Mouse (Mus musculus): Measurements from ENCODE around the gene Reep6. TPM values are rescaled to one million over a fixed set of nuclear protein-coding genes. Genes with fewer than 3 reads are reported as not detected.
"Not testable (repeated sequence)": the region's sequence is repeated elsewhere in the genome, so short reads cannot be mapped to it uniquely, and the experiment has no call there.

Reep6 gene
- polyA plus RNA-seq, 1 experiment from 2014 or later, result 11.7 TPM

DNA sequence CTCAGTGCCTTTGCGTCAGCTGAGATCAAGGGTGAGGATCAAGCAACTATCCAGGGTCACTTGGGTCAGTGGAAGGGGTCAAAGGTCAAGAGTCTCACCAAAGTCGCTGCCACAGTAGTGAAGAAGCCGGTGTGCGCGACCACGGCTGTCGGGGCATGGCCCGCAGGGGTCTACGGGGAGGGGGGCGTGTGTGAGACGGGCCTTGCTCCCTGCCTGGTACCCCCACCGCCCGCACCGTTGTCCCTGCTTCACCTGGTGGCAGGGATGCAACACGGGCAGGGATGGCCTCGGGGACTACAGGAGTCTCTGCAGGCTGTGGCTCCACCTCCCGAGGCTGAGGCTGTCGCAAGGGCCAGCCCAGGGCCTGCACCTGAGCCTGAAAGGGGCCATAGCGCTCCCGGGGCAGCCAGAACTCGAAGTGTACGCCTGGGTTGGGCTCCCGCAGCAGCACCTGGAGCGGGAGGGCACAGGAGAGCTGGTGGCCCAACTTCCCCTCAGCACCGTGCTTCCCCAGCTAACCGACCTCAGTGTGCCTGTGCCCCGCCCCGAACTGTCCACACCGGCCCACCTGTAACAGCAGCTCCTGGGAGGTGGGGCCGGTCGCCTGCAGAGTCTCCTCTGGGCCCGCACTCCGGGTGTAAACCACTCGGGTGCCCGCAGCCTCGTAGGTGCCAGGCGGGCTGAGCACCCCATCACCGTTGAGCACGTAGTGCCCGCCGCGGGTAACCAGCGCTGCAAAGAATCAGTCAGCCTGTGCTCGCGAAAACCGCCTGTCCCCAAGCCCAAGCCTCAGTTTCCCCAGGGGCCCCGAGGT, 11.9 kb downstream of the Reep6 start:
- Histone ChIP-seq H3K27me3 (ENCODE audit: insufficient read depth, low read length) (peaks cover 32% of the 10 kb centered on the region), H3K36me3 (ENCODE audit: insufficient read depth, low read length) (no peaks in the 10 kb centered on the region), H3K9ac (ENCODE audit: low read depth, low read length) (no peak overlapping the region), H3K4me1 (replicated peaks; ENCODE audit: insufficient read depth, low read length) (peaks cover 21% of the 10 kb centered on the region), H3K27ac (no peak overlapping the region), H3K9me3 (replicated peaks; ENCODE audit: low read length) (no peaks in the 10 kb centered on the region), H3K4me3 (replicated peaks; ENCODE audit: low read depth, low read length) (peak overlapping the region; percentile 21; the same call in 1 of the 2 replicates), H3K4me2 (ENCODE audit: low read length) (peak overlapping the region; percentile 49)
- WGBS, result 3% methylated on average over 47 of the region's 47 CpGs
- no peak for TF ChIP-seq CTCF (IDR thresholded peaks at IDR 0.05; ENCODE audit: low read depth)
- ATAC-seq (replicated peaks; ENCODE audit: low FRiP score, low read depth) (no peak), DNase-seq (ENCODE audit: low spot score) (no peak)

DNA sequence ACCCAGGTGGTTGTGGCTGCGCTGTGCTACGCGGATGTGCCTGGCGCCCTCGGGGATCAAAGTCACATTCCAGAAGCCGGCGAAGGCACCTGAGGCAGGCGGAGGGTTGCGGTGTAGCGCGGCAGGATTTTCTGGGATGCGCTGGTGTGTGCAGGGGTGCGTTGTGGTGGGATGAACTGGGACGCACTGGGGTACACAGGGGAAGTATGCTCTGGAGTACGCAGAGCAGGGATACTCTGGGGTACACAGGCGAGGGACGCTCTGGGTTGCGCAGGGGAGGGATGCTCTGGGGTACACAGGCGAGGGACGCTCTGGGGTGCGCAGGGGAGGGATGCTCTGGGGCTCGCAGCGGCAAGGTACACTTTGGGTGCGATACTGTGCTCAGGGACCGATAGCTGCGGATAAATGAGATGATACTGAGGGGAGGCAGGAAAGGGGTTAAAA, 12.6 kb downstream of the Reep6 start:
- Histone ChIP-seq H3K9ac (ENCODE audit: low read depth, low read length) (no peak overlapping the region), H3K4me1 (replicated peaks; ENCODE audit: insufficient read depth, low read length) (peaks cover 21% of the 10 kb centered on the region), H3K27me3 (ENCODE audit: insufficient read depth, low read length) (peaks cover 34% of the 10 kb centered on the region), H3K9me3 (replicated peaks; ENCODE audit: low read length) (no peaks in the 10 kb centered on the region), H3K4me2 (ENCODE audit: low read length) (peak overlapping the region; percentile 49), H3K36me3 (ENCODE audit: insufficient read depth, low read length) (no peaks in the 10 kb centered on the region), H3K4me3 (replicated peaks; ENCODE audit: low read depth, low read length) (peak overlapping the region; percentile 21; the same call in 1 of the 2 replicates), H3K27ac (no peak overlapping the region)
- ATAC-seq (replicated peaks; ENCODE audit: low FRiP score, low read depth) (peak; percentile 8), DNase-seq (ENCODE audit: low spot score) (no peak)
- no peak for TF ChIP-seq CTCF (IDR thresholded peaks at IDR 0.05; ENCODE audit: low read depth)
- WGBS, result 6% methylated on average over 26 of the region's 26 CpGs

DNA sequence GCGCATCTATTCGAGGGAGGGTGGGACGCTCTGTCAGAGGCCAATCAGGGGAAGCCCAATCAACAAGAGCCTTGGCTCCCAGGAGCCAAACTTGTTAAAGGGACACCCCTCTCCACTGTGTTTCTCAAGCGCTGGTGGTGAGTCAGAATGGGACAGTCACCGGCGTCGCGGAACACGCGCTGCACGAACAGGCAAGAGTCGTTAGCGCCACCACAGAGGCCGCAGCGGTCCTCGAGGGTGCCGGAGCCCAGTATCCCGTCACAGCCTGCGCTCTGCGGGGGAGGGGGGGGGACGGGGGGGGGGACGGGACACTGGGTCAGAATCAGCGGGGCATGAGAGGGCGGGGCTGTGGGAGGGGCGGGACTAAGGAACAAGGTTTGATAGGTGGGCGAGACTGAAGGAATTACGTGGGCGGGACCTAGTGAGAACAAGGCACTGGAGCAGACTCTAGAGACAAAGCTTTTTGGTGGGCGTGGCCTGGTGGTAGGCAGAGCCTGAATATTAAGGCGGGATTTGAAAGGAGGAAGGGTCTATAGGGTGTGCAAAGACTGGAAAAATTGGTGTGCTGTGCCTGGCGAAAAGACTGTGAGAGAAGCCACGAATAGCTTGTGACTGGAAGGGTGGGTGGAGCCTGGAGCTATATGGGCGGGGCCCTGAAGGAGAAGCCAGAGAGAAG, 13.1 kb downstream of the Reep6 start:
- peak; percentile 53 for ATAC-seq (replicated peaks; ENCODE audit: low FRiP score, low read depth)
- peaks cover 38% of the 10 kb centered on the region for H3K27me3 ChIP-seq (ENCODE audit: insufficient read depth, low read length)
- H3K9me3 ChIP-seq (replicated peaks; ENCODE audit: low read length), result no peaks in the 10 kb centered on the region
- no peak overlapping the region for H3K9ac ChIP-seq (ENCODE audit: low read depth, low read length)
- peaks cover 24% of the 10 kb centered on the region for H3K4me1 ChIP-seq (replicated peaks; ENCODE audit: insufficient read depth, low read length)
- peak overlapping the region; percentile 21; the same call in 1 of the 2 replicates for H3K4me3 ChIP-seq (replicated peaks; ENCODE audit: low read depth, low read length)
- no peaks in the 10 kb centered on the region for H3K36me3 ChIP-seq (ENCODE audit: insufficient read depth, low read length)
- under 1% methylated on average over 32 of the region's 33 CpGs for WGBS
- peak; percentile 94 for DNase-seq (ENCODE audit: low spot score)
- H3K4me2 ChIP-seq (ENCODE audit: low read length), result peak overlapping the region; percentile 49
- H3K27ac ChIP-seq, result no peak overlapping the region
- no peak for TF ChIP-seq CTCF (IDR thresholded peaks at IDR 0.05; ENCODE audit: low read depth)

DNA sequence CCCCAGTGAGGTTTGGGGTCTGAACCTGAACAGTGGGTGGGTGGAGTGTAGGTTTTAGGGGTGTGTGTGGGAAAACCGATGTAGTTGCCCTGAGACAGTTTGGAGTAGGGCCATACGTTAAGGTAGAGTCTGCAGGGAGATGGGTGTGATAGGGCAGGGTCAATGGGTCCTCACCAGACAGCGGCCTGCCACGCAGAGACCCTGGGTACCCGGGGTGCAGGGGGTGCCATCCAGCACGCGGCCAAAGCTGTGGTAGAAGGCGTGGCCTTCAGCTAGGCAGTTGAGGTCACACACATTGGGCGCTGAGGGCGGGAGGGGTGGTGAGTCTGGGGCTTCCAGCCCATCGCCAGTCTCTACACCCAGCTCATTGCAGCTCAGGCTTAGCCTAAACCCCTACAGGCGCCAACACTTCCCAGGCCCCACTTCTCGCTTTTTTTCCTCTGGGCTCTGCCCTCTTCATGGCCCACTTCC, 13.7 kb downstream of the Reep6 start:
- peaks cover 28% of the 10 kb centered on the region for H3K4me1 ChIP-seq (replicated peaks; ENCODE audit: insufficient read depth, low read length)
- no peak overlapping the region for H3K9ac ChIP-seq (ENCODE audit: low read depth, low read length)
- no peak overlapping the region for H3K27ac ChIP-seq
- ATAC-seq (replicated peaks; ENCODE audit: low FRiP score, low read depth) (peak; percentile 1; the same call in 1 of the 2 replicates), DNase-seq (ENCODE audit: low spot score) (no peak)
- WGBS, result 35% methylated on average over 13 of the region's 13 CpGs
- H3K4me3 ChIP-seq (replicated peaks; ENCODE audit: low read depth, low read length), result 0 out of 2 replicates have a peak overlapping the region, but pooled peaks have one; percentile 21
- peaks cover 44% of the 10 kb centered on the region for H3K27me3 ChIP-seq (ENCODE audit: insufficient read depth, low read length)
- TF ChIP-seq CTCF (IDR thresholded peaks at IDR 0.05; ENCODE audit: low read depth), result no peak
- H3K36me3 ChIP-seq (ENCODE audit: insufficient read depth, low read length), result no peaks in the 10 kb centered on the region
- peak overlapping the region; percentile 49 for H3K4me2 ChIP-seq (ENCODE audit: low read length)
- H3K9me3 ChIP-seq (replicated peaks; ENCODE audit: low read length), result no peaks in the 10 kb centered on the region

DNA sequence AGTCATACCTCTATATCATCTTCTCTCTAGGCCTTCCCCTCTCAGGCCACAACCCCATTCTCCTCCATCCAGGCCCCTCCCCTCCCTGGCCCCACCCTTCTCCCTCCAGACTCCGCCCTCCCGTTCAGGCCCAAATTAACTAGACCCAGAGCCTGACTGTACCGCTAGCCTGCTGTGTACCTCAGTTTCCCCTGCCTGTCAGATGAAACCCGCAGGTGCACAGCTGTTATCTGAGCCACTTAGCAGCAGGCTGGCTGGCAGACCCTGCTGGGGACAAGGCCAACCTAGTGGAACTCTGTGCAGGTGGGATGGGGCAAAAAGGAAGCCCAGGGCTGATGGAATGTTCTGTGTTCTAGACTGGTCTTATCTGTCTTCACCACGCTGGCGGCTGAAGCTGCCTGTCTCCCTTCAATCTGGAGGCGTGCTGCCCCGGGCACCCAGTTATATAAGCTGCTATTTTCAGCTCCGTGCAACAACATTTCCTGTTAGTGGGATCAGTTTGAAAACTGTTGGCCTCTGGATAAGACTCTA, 14.4 kb downstream of the Reep6 start:
- peaks cover 28% of the 10 kb centered on the region for H3K4me1 ChIP-seq (replicated peaks; ENCODE audit: insufficient read depth, low read length)
- H3K4me3 ChIP-seq (replicated peaks; ENCODE audit: low read depth, low read length), result no peak overlapping the region
- H3K4me2 ChIP-seq (ENCODE audit: low read length), result no peak overlapping the region
- no peak overlapping the region for H3K9ac ChIP-seq (ENCODE audit: low read depth, low read length)
- WGBS, result 50% methylated on average over 9 of the region's 9 CpGs
- ATAC-seq (replicated peaks; ENCODE audit: low FRiP score, low read depth), result no peak
- DNase-seq (ENCODE audit: low spot score), result no peak
- peaks cover 51% of the 10 kb centered on the region for H3K27me3 ChIP-seq (ENCODE audit: insufficient read depth, low read length)
- H3K36me3 ChIP-seq (ENCODE audit: insufficient read depth, low read length), result no peaks in the 10 kb centered on the region
- no peak for TF ChIP-seq CTCF (IDR thresholded peaks at IDR 0.05; ENCODE audit: low read depth)
- no peak overlapping the region for H3K27ac ChIP-seq
- H3K9me3 ChIP-seq (replicated peaks; ENCODE audit: low read length), result no peaks in the 10 kb centered on the region

DNA sequence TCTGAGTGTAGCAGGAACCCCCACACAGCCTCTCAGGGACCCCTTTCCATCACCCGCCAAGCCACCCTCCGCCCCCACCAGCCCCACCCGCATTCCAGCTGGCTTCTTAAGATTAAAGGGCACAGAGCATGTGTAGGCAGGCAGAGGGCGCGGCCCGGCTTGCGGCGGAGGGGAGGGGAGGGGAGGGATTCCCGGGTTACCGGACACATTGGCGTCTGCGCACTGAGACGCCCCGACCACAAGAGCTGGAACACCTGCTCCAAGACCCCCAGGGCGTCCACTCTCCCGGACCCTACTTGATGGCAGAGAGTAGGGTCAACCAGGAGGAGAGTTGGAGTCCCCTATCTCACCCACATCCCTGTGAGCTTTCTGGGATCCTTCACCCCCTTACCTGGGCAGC, 15.4 kb downstream of the Reep6 start:
- Histone ChIP-seq H3K9ac (ENCODE audit: low read depth, low read length) (no peak overlapping the region), H3K9me3 (replicated peaks; ENCODE audit: low read length) (no peaks in the 10 kb centered on the region), H3K4me2 (ENCODE audit: low read length) (peak overlapping the region; percentile 8; the same call in 1 of the 2 replicates), H3K4me3 (replicated peaks; ENCODE audit: low read depth, low read length) (no peak overlapping the region), H3K36me3 (ENCODE audit: insufficient read depth, low read length) (no peaks in the 10 kb centered on the region), H3K4me1 (replicated peaks; ENCODE audit: insufficient read depth, low read length) (peaks cover 28% of the 10 kb centered on the region), H3K27ac (no peak overlapping the region), H3K27me3 (ENCODE audit: insufficient read depth, low read length) (peaks cover 50% of the 10 kb centered on the region)
- ATAC-seq (replicated peaks; ENCODE audit: low FRiP score, low read depth) (no peak), DNase-seq (ENCODE audit: low spot score) (no peak)
- 2% methylated on average over 16 of the region's 16 CpGs for WGBS
- TF ChIP-seq CTCF (IDR thresholded peaks at IDR 0.05; ENCODE audit: low read depth), result no peak

DNA sequence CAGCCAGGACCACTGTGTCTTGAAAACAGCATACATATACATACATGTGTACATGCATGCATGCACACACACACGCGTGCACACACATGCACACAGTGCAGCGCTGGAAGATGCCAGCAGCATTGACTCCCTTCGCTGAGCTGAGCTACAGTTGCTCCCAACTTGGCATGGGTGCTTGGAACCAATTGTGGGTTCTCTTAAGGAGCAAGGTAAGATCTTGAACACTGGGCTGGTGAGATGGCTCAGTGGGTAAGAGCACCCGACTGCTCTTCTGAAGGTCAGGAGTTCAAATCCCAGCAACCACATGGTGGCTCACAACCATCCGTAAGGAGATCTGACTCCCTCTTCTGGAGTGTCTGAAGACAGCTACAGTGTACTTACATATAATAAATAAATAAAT, 16.2 kb downstream of the Reep6 start:
- not testable (repeated sequence) for H3K4me2 ChIP-seq (ENCODE audit: low read length); DNase-seq (ENCODE audit: low spot score); H3K27ac ChIP-seq; H3K9me3 ChIP-seq (replicated peaks; ENCODE audit: low read length); H3K36me3 ChIP-seq (ENCODE audit: insufficient read depth, low read length); H3K9ac ChIP-seq (ENCODE audit: low read depth, low read length); ATAC-seq (replicated peaks; ENCODE audit: low FRiP score, low read depth); H3K4me3 ChIP-seq (replicated peaks; ENCODE audit: low read depth, low read length)
- 80% methylated on average over 5 of the region's 6 CpGs for WGBS
- Histone ChIP-seq H3K4me1 (replicated peaks; ENCODE audit: insufficient read depth, low read length) (peaks cover 28% of the 10 kb centered on the region), H3K27me3 (ENCODE audit: insufficient read depth, low read length) (peaks cover 42% of the 10 kb centered on the region)
